Comparison of ENCODE assay signal across 9 mouse cellular contexts in genomic region chr16:44502895-44503575, GRCm38 (mm10). TPM values are rescaled to one million over a fixed set of nuclear protein-coding genes. Genes with fewer than 3 reads are reported as not detected.
A peak's percentile ranks its signal among the peaks of the same experiment; 100 is the strongest.
DNase-seq lines count a peak whose midpoint lies in the region; ATAC-seq and TF ChIP-seq lines count a peak whose summit lies in the region.
"Had no signal": no experiment of that assay in that cellular context is flagged by ENCODE, and none has a peak within 500 bp of the region (broad histone marks: within the 10 kb centered on the region; RNA-seq: fewer than 3 reads in every experiment).

No protein-coding gene starts in this region.

- no peaks in the 10 kb centered on the region for H3K27me3 ChIP-seq in forebrain, embryonic 13.5 days
- H3K27me3 ChIP-seq in forebrain, embryonic 12.5 days = no peaks in the 10 kb centered on the region
- H3K27me3 ChIP-seq in heart, embryonic 14.5 days (ENCODE audit: control insufficient read depth, insufficient read depth, low read length) = no peaks in the 10 kb centered on the region
- H3K27me3 ChIP-seq in lung, postnatal 0 days (replicated peaks; ENCODE audit: insufficient read depth, low read length) = no peaks in the 10 kb centered on the region

- peaks cover 13% of the 10 kb centered on the region for H3K4me1 ChIP-seq in forebrain, embryonic 13.5 days
- peaks cover 18% of the 10 kb centered on the region for H3K4me1 ChIP-seq in forebrain, embryonic 12.5 days
- peaks cover 9 to 12% of the 10 kb centered on the region in 2 experiments for H3K4me1 ChIP-seq in heart, embryonic 14.5 days (ENCODE audit: control insufficient read depth in 2 of 2, insufficient read depth in 2 of 2, low read length in 2 of 2)
- H3K4me1 ChIP-seq in lung, postnatal 0 days (ENCODE audit: insufficient read depth, low read depth, low read length) = no peaks in the 10 kb centered on the region

- H3K4me3 ChIP-seq in forebrain, embryonic 13.5 days = no peak overlapping the region
- no peak overlapping the region for H3K4me3 ChIP-seq in forebrain, embryonic 12.5 days (replicated peaks)
- H3K4me3 ChIP-seq in heart, embryonic 14.5 days (ENCODE audit: control insufficient read depth in 1 of 2, insufficient read depth in 1 of 2, low read depth in 1 of 2, low read length in 2 of 2) = no peak overlapping the region
- no peak overlapping the region for H3K4me3 ChIP-seq in lung, postnatal 0 days (ENCODE audit: low read depth, low read length)
- H3K4me3 ChIP-seq in layer of hippocampus, adult 2 months = no peak overlapping the region

- DNase-seq in lung, postnatal 0 days (ENCODE audit: low spot score) = peak; percentile 75
- DNase-seq in ovary, postnatal 36 days (ENCODE audit: low spot score) = no peak
- DNase-seq in spleen, postnatal 10 days (ENCODE audit: low spot score in 2 of 2) = no peak
- no peak for DNase-seq in layer of hippocampus, adult 2 months (ENCODE audit: low spot score in 2 of 2)
- DNase-seq: adrenal gland, postnatal 36 days had no signal

- no peak for ATAC-seq in forebrain, embryonic 13.5 days
- no peak for ATAC-seq in forebrain, embryonic 12.5 days (ENCODE audit: low FRiP score)
- ATAC-seq in CD4-positive, CD25-positive, alpha-beta regulatory T cell, adult 4 months = peak; percentile 43
- ATAC-seq in heart, embryonic 14.5 days (ENCODE audit: insufficient number of reproducible peaks, insufficient read depth, low FRiP score, low read depth) = peak; percentile 51; the same call in 1 of the 2 replicates
- peak; percentile 67 for ATAC-seq in lung, postnatal 0 days

- no peak for TF ChIP-seq CTCF in lung, postnatal 0 days (IDR thresholded peaks at IDR 0.05)
- TF ChIP-seq CTCF in layer of hippocampus, adult 2 months (conservative IDR thresholded peaks at IDR 0.05) = no peak

- no peak overlapping the region for H3K4me2 ChIP-seq in forebrain, embryonic 13.5 days
- H3K4me2 ChIP-seq in forebrain, embryonic 12.5 days = no peak overlapping the region
- peak overlapping the region; percentile 34; the same call in 1 of the 2 replicates for H3K4me2 ChIP-seq in heart, embryonic 14.5 days (ENCODE audit: low read length)
- no peak overlapping the region for H3K4me2 ChIP-seq in lung, postnatal 0 days (replicated peaks; ENCODE audit: low read depth, low read length)

- 0 out of 2 replicates have a peak, but pooled peaks have one; percentile 8 for TF ChIP-seq EP300 in lung, postnatal 0 days (IDR thresholded peaks at IDR 0.05)

- peaks cover 81% of the 10 kb centered on the region for H3K36me3 ChIP-seq in forebrain, embryonic 13.5 days (ENCODE audit: poor library complexity, severe bottlenecking)
- H3K36me3 ChIP-seq in forebrain, embryonic 12.5 days (replicated peaks) = peaks cover 91% of the 10 kb centered on the region
- peaks cover 39% of the 10 kb centered on the region for H3K36me3 ChIP-seq in heart, embryonic 14.5 days (ENCODE audit: control insufficient read depth, insufficient read depth, low read length)
- H3K36me3 ChIP-seq in lung, postnatal 0 days (ENCODE audit: insufficient read depth, low read length) = peaks cover 16% of the 10 kb centered on the region; the same call in 1 of the 2 replicates

- no peak overlapping the region for H3K9ac ChIP-seq in forebrain, embryonic 13.5 days
- H3K9ac ChIP-seq in forebrain, embryonic 12.5 days = no peak overlapping the region
- H3K9ac ChIP-seq in heart, embryonic 14.5 days (ENCODE audit: low read length) = 0 out of 2 replicates have a peak overlapping the region, but pooled peaks have one; percentile 4
- H3K9ac ChIP-seq in lung, postnatal 0 days (replicated peaks; ENCODE audit: low read depth) = no peak overlapping the region

- peak overlapping the region; percentile 51; the same call in 1 of the 2 replicates for H3K27ac ChIP-seq in forebrain, embryonic 13.5 days
- H3K27ac ChIP-seq in forebrain, embryonic 12.5 days = no peak overlapping the region
- peak overlapping the region in 1 of 2 experiments; percentile 66; a peak in 2 of 4 replicates for H3K27ac ChIP-seq in heart, embryonic 14.5 days (replicated peaks in 1 of 2; ENCODE audit: control insufficient read depth in 1 of 2, insufficient read depth in 1 of 2, low read depth in 2 of 2, low read length in 2 of 2)
- peak overlapping the region; percentile 38 for H3K27ac ChIP-seq in lung, postnatal 0 days (ENCODE audit: low read length)
- H3K27ac ChIP-seq in layer of hippocampus, adult 2 months = no peak overlapping the region

- peaks cover 16% of the 10 kb centered on the region for H3K9me3 ChIP-seq in forebrain, embryonic 13.5 days (replicated peaks)
- 0 out of 2 replicates have a peak, but pooled peaks cover 8% of the 10 kb centered on the region for H3K9me3 ChIP-seq in forebrain, embryonic 12.5 days
- H3K9me3 ChIP-seq in heart, embryonic 14.5 days (ENCODE audit: control insufficient read depth, low read length) = peaks cover 5% of the 10 kb centered on the region; the same call in 1 of the 2 replicates
- no peaks in the 10 kb centered on the region for H3K9me3 ChIP-seq in lung, postnatal 0 days (ENCODE audit: low read length)

- WGBS in forebrain, embryonic 13.5 days = 81% methylated on average over 8 of the region's 8 CpGs
- WGBS in forebrain, embryonic 12.5 days = 85% methylated on average over 8 of the region's 8 CpGs
- 29% methylated on average over 8 of the region's 8 CpGs for WGBS in heart, embryonic 14.5 days
- 32% methylated on average over 8 of the region's 8 CpGs for WGBS in lung, postnatal 0 days

RNA-seq across cellular contexts. Expression of gene Boc, which starts 55.7 kb away (rescaled TPM):
- polyA plus RNA-seq in forebrain, embryonic 13.5 days (2015; fragmentation: Nextera tagmentation; extraction: Ambion mirVana) = 20.6 and 21.2 TPM in 2 replicates
- 28.3 and 31.0 TPM in 2 replicates for polyA plus RNA-seq in forebrain, embryonic 12.5 days (2016; fragmentation: Nextera tagmentation; extraction: Ambion mirVana)
- under 1 TPM in 1 of 2 experiments, not detected in 1; 0.79 TPM for polyA plus RNA-seq in CD4-positive, CD25-positive, alpha-beta regulatory T cell, adult 4 months (2017; shearing (Covaris generic))
- 6.0 and 7.6 TPM in 2 replicates for polyA plus RNA-seq in heart, embryonic 14.5 days (2014; fragmentation: Nextera tagmentation; extraction: Ambion mirVana)
- 13.7 and 14.1 TPM in 2 replicates for polyA plus RNA-seq in lung, postnatal 0 days (2015; fragmentation: Nextera tagmentation; extraction: Ambion mirVana)
- total RNA-seq in layer of hippocampus, adult 2 months (2021) = 10 to 100 TPM in 1 of 2 experiments, 1 to 10 TPM in 1; 9.7 to 12.1 TPM

Comparison
In these comparisons a context has a peak if more than half of its experiments do, and no peak if none do; other contexts are left out.
1. H3K27ac ChIP-seq: peak in forebrain, embryonic 13.5 days (single experiment) and lung, postnatal 0 days (single experiment); none in forebrain, embryonic 12.5 days (single experiment) and layer of hippocampus, adult 2 months (single experiment).
2. ATAC-seq: peak in CD4-positive, CD25-positive, alpha-beta regulatory T cell, adult 4 months (single experiment), heart, embryonic 14.5 days (single experiment) and lung, postnatal 0 days (single experiment); none in forebrain, embryonic 13.5 days (single experiment) and forebrain, embryonic 12.5 days (single experiment).